Comparison of ENCODE assay signal across 7 mouse cellular contexts in the genomic region with DNA sequence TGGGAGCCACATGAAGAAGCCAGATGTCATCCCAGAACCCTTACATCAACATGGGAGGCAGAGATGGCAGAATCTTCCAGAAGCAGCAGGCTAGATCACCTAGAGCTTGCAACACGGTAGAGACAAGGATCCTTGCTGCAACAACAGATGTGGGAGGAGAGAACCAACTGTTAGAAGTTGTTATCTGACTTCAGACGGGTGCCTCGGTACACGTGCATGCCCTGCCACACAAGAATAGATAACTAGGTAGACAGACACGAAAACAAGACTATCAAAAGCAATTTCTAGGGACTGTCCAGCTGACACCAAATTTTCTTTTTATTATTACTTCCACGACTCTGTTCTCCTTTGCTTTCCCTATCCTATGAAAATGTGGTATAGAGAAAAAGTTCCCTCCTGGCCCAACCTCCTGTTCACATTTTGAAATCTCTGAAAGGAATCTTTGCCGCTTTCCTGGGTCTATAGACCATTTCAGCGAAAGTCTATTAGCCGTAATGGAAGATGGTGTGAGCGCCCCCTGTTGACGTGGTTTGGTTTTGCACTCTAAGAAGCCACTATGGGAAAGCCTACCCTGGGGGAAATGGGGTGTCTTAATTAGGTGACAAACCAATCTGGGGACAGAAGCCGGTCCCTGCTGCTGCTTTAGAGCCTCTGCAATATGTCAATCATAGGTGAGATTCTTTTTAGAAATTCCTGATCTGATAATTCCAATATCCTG. TPM values are rescaled to one million over a fixed set of nuclear protein-coding genes. Genes with fewer than 3 reads are reported as not detected.
A peak's percentile ranks its signal among the peaks of the same experiment; 100 is the strongest.
DNase-seq lines count a peak whose midpoint lies in the region; ATAC-seq and TF ChIP-seq lines count a peak whose summit lies in the region.

No protein-coding gene starts in this region.

- H3K9ac ChIP-seq in hindbrain, embryonic 14.5 days = no peak overlapping the region
- H3K9ac ChIP-seq in hindbrain, embryonic 13.5 days = no peak overlapping the region
- H3K9ac ChIP-seq in liver, embryonic 16.5 days (ENCODE audit: low read depth, low read length) = no peak overlapping the region

- 42% methylated on average over 12 of the region's 12 CpGs for WGBS in hindbrain, embryonic 14.5 days
- 45% methylated on average over 12 of the region's 12 CpGs for WGBS in hindbrain, embryonic 13.5 days
- WGBS in liver, embryonic 16.5 days (ENCODE audit: insufficient replicate concordance) = 12% methylated on average over 12 of the region's 12 CpGs

- H3K27ac ChIP-seq in hindbrain, embryonic 14.5 days = no peak overlapping the region
- H3K27ac ChIP-seq in hindbrain, embryonic 13.5 days = no peak overlapping the region
- H3K27ac ChIP-seq in liver, embryonic 16.5 days (ENCODE audit: low read length) = peak overlapping the region; percentile 64

- TF ChIP-seq CTCF in G1E (IDR thresholded peaks at IDR 0.05; ENCODE audit: low read depth, low read length) = peak; percentile 62

- peak; percentile 58 for DNase-seq in hindbrain, embryonic 14.5 days (ENCODE audit: low spot score)
- peak; percentile 75 to 78 for DNase-seq in B cell, adult 2 months
- no peak for DNase-seq in G1E (ENCODE audit: low spot score)
- DNase-seq in spleen, postnatal 36 days (ENCODE audit: low spot score in 2 of 2) = peak; percentile 22 to 23

- ATAC-seq in hindbrain, embryonic 14.5 days (ENCODE audit: low FRiP score) = no peak
- ATAC-seq in hindbrain, embryonic 13.5 days (ENCODE audit: low FRiP score) = no peak
- no peak for ATAC-seq in G1E (ENCODE audit: extremely low read depth, insufficient number of reproducible peaks, low FRiP score, poor library complexity, severe bottlenecking)
- ATAC-seq in common myeloid progenitor, adult 5-6 weeks (replicated peaks; ENCODE audit: low read depth, poor library complexity, severe bottlenecking) = peak; percentile 68
- peak; percentile 74 for ATAC-seq in liver, embryonic 16.5 days (ENCODE audit: low read depth)

- H3K36me3 ChIP-seq in hindbrain, embryonic 14.5 days (replicated peaks; ENCODE audit: control insufficient read depth, insufficient read depth) = no peaks in the 10 kb centered on the region
- no peaks in the 10 kb centered on the region for H3K36me3 ChIP-seq in hindbrain, embryonic 13.5 days
- H3K36me3 ChIP-seq in G1E (replicated peaks) = no peaks in the 10 kb centered on the region
- H3K36me3 ChIP-seq in liver, embryonic 16.5 days (ENCODE audit: control insufficient read depth, insufficient read depth) = no peaks in the 10 kb centered on the region

- no peak overlapping the region for H3K4me2 ChIP-seq in hindbrain, embryonic 14.5 days (replicated peaks)
- no peak overlapping the region for H3K4me2 ChIP-seq in hindbrain, embryonic 13.5 days
- H3K4me2 ChIP-seq in liver, embryonic 16.5 days (ENCODE audit: low read depth, low read length) = peak overlapping the region; percentile 44

- no peaks in the 10 kb centered on the region for H3K27me3 ChIP-seq in hindbrain, embryonic 14.5 days (ENCODE audit: control insufficient read depth, insufficient read depth, low read length)
- no peaks in the 10 kb centered on the region for H3K27me3 ChIP-seq in hindbrain, embryonic 13.5 days
- H3K27me3 ChIP-seq in G1E (ENCODE audit: insufficient read depth, low read length) = peaks cover 9% of the 10 kb centered on the region; the same call in 1 of the 2 replicates
- H3K27me3 ChIP-seq in liver, embryonic 16.5 days (ENCODE audit: control insufficient read depth, insufficient read depth, low read depth, low read length) = no peaks in the 10 kb centered on the region

- H3K4me1 ChIP-seq in hindbrain, embryonic 14.5 days (replicated peaks; ENCODE audit: control insufficient read depth, insufficient read depth, low read length) = no peaks in the 10 kb centered on the region
- no peaks in the 10 kb centered on the region for H3K4me1 ChIP-seq in hindbrain, embryonic 13.5 days (replicated peaks)
- no peaks in the 10 kb centered on the region for H3K4me1 ChIP-seq in G1E (ENCODE audit: insufficient read depth, low read depth, low read length)
- H3K4me1 ChIP-seq in liver, embryonic 16.5 days (ENCODE audit: control insufficient read depth, low read depth, low read length) = peaks cover 13% of the 10 kb centered on the region

- no peak overlapping the region for H3K4me3 ChIP-seq in hindbrain, embryonic 14.5 days (replicated peaks; ENCODE audit: low read length)
- H3K4me3 ChIP-seq in hindbrain, embryonic 13.5 days = no peak overlapping the region
- no peak overlapping the region for H3K4me3 ChIP-seq in G1E (ENCODE audit: low read depth, low read length)
- H3K4me3 ChIP-seq in liver, embryonic 16.5 days (ENCODE audit: low read depth, low read length) = no peak overlapping the region

- H3K9me3 ChIP-seq in hindbrain, embryonic 14.5 days (ENCODE audit: control insufficient read depth, low read length) = no peaks in the 10 kb centered on the region
- H3K9me3 ChIP-seq in hindbrain, embryonic 13.5 days = no peaks in the 10 kb centered on the region
- peaks cover 3% of the 10 kb centered on the region for H3K9me3 ChIP-seq in G1E (replicated peaks)
- H3K9me3 ChIP-seq in liver, embryonic 16.5 days (replicated peaks; ENCODE audit: control insufficient read depth, low read length) = no peaks in the 10 kb centered on the region

RNA-seq across cellular contexts. Expression of a gene that starts 38.5 kb away (rescaled TPM):
- 200 and 208 TPM in 2 replicates for polyA plus RNA-seq in hindbrain, embryonic 14.5 days (2014; fragmentation: Nextera tagmentation; extraction: Ambion mirVana)
- polyA plus RNA-seq in hindbrain, embryonic 13.5 days (2015; fragmentation: Nextera tagmentation; extraction: Ambion mirVana) = 228 and 241 TPM in 2 replicates
- total RNA-seq in G1E (2014; fragmentation: Nextera tagmentation) = 355 and 418 TPM in 2 replicates
- 223 and 241 TPM in 2 replicates for total RNA-seq in G1E (2017)
- polyA plus RNA-seq in G1E (2012) = 299 and 339 TPM in 2 replicates
- total RNA-seq in common myeloid progenitor, adult 5-6 weeks (2017) = 292 and 303 TPM in 2 replicates
- polyA plus RNA-seq in liver, embryonic 16.5 days (2015; fragmentation: Nextera tagmentation; extraction: Ambion mirVana) = 81.8 and 90.3 TPM in 2 replicates

RNA-seq across cellular contexts. Expression of a gene that starts 56.6 kb away (rescaled TPM):
- 95.0 and 105 TPM in 2 replicates for polyA plus RNA-seq in hindbrain, embryonic 14.5 days (2014; fragmentation: Nextera tagmentation; extraction: Ambion mirVana)
- 109 and 112 TPM in 2 replicates for polyA plus RNA-seq in hindbrain, embryonic 13.5 days (2015; fragmentation: Nextera tagmentation; extraction: Ambion mirVana)
- 264 and 272 TPM in 2 replicates for total RNA-seq in G1E (2014; fragmentation: Nextera tagmentation)
- total RNA-seq in G1E (2017) = 159 and 197 TPM in 2 replicates
- 7.7 and 7.9 TPM in 2 replicates for polyA plus RNA-seq in G1E (2012)
- 146 and 189 TPM in 2 replicates for total RNA-seq in common myeloid progenitor, adult 5-6 weeks (2017)
- 74.9 and 81.1 TPM in 2 replicates for polyA plus RNA-seq in liver, embryonic 16.5 days (2015; fragmentation: Nextera tagmentation; extraction: Ambion mirVana)

RNA-seq across cellular contexts. Expression of a gene that starts 57.5 kb away (rescaled TPM):
- polyA plus RNA-seq in hindbrain, embryonic 14.5 days (2014; fragmentation: Nextera tagmentation; extraction: Ambion mirVana) = 0.09 TPM in 1 of 2 replicates, not detected in the other
- 0.12 and 0.13 TPM in 2 replicates for polyA plus RNA-seq in hindbrain, embryonic 13.5 days (2015; fragmentation: Nextera tagmentation; extraction: Ambion mirVana)
- total RNA-seq in G1E (2014; fragmentation: Nextera tagmentation) = not detected in 2 replicates
- total RNA-seq in G1E (2017) = 0.06 and 0.11 TPM in 2 replicates
- polyA plus RNA-seq in G1E (2012) = not detected in 2 replicates
- not detected in 2 replicates for total RNA-seq in common myeloid progenitor, adult 5-6 weeks (2017)
- polyA plus RNA-seq in liver, embryonic 16.5 days (2015; fragmentation: Nextera tagmentation; extraction: Ambion mirVana) = 0.35 and 0.72 TPM in 2 replicates

Comparison
In these comparisons a context has a peak if more than half of its experiments do, and no peak if none do; other contexts are left out.
1. ATAC-seq: peak in common myeloid progenitor, adult 5-6 weeks (single experiment) and liver, embryonic 16.5 days (single experiment); none in hindbrain, embryonic 14.5 days (single experiment), hindbrain, embryonic 13.5 days (single experiment) and G1E (single experiment).